Mouse (Mus musculus): Measurements from ENCODE around the gene Ifitm10.

The Ifitm10 gene

GRCm38 (mm10) chr7:142391108-142391507 lies 17.6 kb upstream of the Ifitm10 start:
- CTCF ChIA-PET = no interaction called here

DNA sequence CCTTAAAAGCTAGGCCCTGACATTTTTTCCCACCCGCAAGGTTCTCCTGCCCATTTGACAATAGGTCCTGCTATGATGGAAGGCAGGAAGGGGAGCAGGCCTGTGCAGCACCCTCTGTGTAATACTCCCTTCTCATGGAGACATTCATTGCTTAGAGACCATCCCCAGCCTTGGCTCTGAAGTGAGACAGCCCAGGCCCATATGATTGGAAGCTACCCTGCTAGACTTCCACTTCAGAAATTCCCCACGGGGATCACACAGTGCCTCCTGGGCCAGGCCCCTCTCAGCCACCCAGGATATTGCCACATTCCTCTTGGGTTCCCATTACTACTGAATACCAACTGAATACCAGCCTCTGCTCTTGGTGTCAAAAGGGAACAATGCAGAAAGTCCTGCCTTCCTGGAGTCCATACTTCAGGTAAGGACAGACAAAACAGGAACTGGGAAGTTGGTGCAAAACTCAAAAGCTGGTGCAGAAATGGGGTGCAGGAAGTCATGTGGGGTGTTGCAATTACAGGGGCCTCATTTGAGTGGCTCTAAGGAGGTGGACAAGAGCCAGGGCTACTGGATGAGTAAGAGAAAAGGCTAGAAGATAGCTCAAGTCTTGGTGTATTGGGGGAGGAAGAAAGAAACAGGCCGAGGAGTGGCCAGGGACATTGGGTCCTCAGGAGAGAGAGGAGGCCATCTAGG lies 16.6 kb upstream of the Ifitm10 start:
- CTCF ChIA-PET = no interaction called here

DNA sequence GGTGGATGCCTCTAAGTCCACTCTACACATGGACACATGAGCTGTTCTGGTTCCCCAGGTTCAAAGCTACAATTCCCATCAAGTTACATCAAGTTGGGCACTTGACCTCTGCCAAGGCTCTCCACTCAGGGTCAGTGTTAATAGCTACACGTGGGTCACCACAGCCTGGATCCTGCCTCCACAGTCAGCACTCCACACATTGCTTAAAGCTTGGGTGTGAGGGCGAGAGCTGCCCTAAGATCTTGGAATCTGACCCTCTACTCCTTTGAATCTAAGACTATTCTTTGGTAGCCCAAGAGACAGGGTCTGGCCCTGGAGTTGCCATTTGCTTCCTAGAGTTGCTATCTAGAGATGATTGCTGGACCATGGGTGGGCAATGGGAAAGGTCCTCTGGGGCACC lies 15.2 kb upstream of the Ifitm10 start:
- CTCF ChIA-PET = no interaction called here

- CTCF ChIA-PET = no interaction called here
These were observed 14.6 kb upstream of the Ifitm10 start for GRCm38 (mm10) chr7:142388198-142388597.

DNA sequence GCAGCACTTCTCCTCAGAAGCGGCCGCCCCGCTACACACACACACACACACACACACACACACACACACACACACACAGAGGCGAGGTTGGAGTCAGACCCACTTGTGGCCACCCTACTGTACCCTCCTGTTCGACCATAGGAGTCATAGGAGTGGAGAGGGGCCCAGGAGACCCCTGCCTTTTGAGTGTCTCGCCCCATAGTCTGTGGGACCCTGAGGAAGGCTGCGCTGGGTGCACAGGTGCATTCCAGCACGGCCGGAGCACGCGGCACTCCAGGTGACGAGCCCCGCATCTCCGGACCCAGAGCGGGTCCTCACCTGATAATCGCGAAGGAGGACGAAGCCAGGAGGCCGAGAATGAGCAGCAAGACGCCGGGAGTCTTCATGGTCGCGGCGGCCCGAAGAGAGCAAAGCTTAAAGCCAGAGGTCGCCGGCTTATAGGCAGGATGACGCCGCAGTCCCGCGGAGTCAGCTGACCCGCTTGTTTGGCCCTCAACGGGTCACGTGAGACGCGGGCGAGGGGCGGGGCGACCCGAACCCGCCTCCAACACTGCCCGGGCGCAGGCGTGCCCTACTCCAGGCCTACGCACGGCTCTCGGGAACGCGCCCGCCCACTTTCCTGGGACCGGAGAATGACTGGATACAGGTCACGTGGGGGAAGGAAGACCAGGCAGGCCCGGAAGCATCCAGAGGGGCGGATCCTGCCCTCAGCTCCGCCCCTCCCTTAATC lies 14.0 kb upstream of the Ifitm10 start, which contains the start of gene Ctsd:
TSS of gene Ctsd (minus strand) at position 620 of the 730 bp plus-strand sequence.
- CTCF ChIA-PET = no interaction called here

GRCm38 (mm10) chr7:142386621-142387201 lies 13.2 kb upstream of the Ifitm10 start:
- CTCF ChIA-PET = interaction anchor here (0.6 kb wide), 1 partner anchor 103 kb away, joined by 3 read pairs; no protein-coding TSS in a partner anchor

GRCm38 (mm10) chr7:142385742-142386403 lies 12.3 kb upstream of the Ifitm10 start:
- CTCF ChIA-PET = no interaction called here

DNA sequence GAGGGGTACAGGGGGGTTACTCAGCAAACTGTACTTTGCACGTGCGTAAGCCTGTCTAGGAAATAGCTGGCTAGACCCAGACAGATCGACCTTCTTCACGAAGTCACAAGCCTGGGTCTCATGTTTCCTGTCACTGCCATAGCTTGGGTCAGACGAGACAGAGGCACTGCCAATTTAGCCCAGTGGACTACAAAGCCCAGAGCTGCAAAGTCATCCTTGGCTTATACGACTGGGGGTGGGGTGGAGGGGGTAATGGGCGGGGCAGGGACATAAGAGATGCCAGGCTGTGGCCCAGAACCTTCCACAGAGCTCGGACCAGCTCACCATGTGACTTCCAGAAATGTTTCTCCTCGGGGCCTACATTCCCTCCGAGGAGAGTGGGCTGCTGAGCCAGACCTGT lies 10.8 kb upstream of the Ifitm10 start:
- CTCF ChIA-PET = no interaction called here

GRCm38 (mm10) chr7:142382567-142382966 lies 9.0 kb upstream of the Ifitm10 start, which contains the start of gene Gm49369:
Gm49369 (minus strand) TSS chr7:142382667.
- CTCF ChIA-PET = interaction anchor here (0.6 kb wide), 1 partner anchor 600 kb away, joined by 3 read pairs; no protein-coding TSS in a partner anchor

DNA sequence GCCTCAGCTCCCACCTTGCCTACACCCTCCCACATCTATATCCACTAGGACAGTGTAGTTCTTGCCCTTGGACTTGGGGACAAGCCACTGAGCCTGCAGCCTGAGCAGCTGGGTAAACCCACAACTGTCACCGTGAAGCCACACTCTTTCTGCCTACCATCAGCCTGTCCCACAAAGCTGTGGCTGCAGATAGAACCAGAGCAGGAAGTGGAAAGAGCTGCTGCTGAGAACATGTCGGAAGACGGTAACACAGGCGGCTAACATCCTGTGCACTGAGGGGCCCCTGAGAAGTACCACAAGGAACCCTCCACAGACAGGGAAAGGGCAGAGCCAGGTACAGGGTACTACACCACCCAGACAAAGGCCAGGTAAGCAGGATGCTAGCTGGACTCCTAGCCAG lies 7.6 kb upstream of the Ifitm10 start:
- CTCF ChIA-PET = no interaction called here

DNA sequence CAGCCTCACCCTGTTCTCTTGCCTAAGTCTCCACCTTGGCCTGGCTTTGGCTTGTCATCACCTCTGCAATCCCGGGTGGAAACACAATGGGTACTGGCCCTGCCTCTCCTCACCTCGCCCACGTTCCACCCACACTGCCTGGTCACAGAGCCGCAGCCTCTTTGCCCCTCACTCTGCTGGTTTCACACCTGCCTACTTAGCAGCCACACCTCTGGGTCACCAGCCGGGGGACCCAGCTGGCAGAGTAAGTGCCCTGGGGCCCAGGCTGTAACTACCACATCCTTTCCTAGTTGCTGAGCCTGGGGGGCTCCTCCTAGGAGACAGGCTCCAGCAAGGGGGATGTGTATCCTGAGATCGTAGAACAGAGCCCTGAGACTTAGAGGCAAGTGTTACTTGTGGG lies 5.6 kb upstream of the Ifitm10 start:
- CTCF ChIA-PET = no interaction called here

GRCm38 (mm10) chr7:142377233-142377925 lies 3.8 kb upstream of the Ifitm10 start:
- CTCF ChIA-PET = no interaction called here

- CTCF ChIA-PET = no interaction called here
These were observed 2.5 kb upstream of the Ifitm10 start for GRCm38 (mm10) chr7:142376096-142376495.

GRCm38 (mm10) chr7:142375261-142375724 lies 1.7 kb upstream of the Ifitm10 start:
- CTCF ChIA-PET = no interaction called here

DNA sequence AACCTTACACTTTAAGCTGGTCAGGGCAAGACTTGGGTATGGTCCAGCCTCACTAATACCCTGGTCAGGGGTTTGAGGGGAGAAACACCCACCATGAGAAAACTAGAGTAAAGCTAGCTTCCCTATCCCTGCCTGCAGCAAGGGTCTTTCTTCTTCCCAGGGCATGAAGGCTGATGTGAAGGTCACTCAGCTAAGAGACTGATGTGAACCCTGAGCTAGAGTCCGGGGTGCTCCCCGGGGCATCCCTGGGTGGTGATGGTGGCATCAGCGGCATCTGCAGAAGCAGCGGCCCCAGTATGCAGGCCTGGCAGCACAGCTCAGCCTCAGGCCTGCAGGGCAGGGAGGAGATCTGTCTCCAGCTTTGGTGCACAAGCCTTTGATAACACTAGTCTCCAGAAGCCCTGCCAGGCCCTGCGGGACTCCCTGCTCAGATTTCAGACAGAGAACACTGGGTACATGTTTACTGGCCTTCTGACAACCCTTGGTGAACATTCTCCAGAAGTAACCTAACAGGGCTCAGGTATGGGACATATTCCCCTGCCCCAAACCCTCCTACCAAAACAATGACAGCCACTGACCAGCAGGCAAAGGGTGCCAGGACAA lies 961 bp upstream of the Ifitm10 start:
- CTCF ChIA-PET = interaction anchor here (0.6 kb wide), 1 partner anchor 43 kb away, joined by 3 read pairs; no protein-coding TSS in a partner anchor

- CTCF ChIA-PET = no interaction called here
These were observed 514 bp downstream of the Ifitm10 start for GRCm38 (mm10) chr7:142373039-142373438.

DNA sequence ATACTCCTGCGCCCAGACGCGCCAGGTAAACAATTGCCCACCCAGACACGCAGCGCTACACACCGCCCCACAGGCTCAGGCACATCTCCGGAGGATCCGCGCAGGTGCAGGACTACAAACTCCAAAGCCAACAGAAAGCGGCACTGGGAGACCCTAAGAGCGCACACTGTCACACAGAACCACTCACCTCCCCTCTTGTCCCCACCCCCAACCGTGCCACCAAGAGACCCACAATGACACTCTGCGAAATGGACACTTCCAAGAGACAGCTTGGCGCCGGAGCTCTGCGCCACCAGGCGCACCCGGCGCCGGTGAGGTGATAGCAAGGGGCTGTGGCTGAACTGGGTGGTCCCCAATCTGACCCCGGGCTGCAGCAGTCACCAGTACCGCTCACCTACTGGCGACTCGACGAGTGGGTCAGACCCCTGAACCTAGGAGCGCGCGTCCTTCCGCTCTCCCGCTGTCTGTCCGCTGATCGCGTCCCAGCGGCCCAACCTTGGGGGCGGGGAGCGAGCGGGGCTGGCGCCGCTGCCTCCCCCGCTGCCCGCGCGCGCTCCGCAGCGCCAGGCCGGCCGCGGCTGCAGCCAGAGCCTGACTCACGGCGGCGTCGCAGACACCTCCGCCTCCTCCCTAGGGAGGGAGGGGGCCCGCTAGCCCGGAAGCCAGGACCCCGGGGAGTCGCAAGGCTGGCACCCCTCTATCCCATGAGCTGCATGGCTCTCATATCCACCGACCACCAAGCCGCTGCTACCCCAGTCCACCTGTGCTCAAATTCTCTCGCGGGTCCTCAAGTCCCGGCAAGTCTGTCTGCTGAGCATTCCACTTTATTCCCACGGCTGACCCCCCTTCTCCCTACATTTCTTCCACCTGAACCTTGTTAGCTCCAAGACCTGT lies 1.5 kb downstream of the Ifitm10 start:
- CTCF ChIA-PET = no interaction called here

GRCm38 (mm10) chr7:142371398-142371767 lies 2.2 kb downstream of the Ifitm10 start:
- CTCF ChIA-PET = no interaction called here

GRCm38 (mm10) chr7:142370937-142371336 lies 2.6 kb downstream of the Ifitm10 start:
- CTCF ChIA-PET = no interaction called here

GRCm38 (mm10) chr7:142369820-142370219 lies 3.7 kb downstream of the Ifitm10 start:
- CTCF ChIA-PET = no interaction called here

All from spleen, embryonic (tissue).